Mouse (Mus musculus) bone marrow, adult 2 months (tissue): ENCODE measurements around the gene Large1.

ENCODE experiments used
- CTCF ChIP-seq: fragments of 200-500 bp; IDR thresholded peaks from 2 replicates; pipeline ENCODE4 v1.5.1; 2011; ENCODE audit warnings: low read length, control low read depth; ENCODE audit not compliant: control insufficient read depth, insufficient read depth
- POLR2A ChIP-seq: fragments of 200-500 bp; IDR thresholded peaks from 2 replicates; pipeline ENCODE4 v1.6.1; 2011; ENCODE audit warnings: low read depth, mild to moderate bottlenecking, control low read depth, low read length, borderline replicate concordance; ENCODE audit not compliant: control insufficient read depth

DNA sequence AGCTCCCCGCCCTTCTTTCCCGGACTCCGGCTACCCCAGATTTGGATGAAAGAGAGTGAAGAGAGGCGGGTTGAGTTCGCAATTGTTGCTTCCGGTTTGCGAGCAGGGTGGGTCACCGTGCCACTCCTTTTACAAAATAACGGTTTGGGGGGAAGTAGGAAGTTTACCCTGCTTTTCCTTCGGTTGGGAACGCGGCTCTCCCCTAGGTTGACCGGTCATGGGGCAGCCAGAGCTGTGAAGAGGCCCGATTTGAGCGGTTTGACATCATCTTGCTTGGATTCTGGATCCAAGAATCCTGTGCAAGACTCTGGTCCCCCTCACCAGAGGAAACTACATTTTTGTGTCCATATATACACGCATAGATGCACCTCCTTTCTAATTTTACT, 447 bp upstream of the Large1 start:
- TF ChIP-seq POLR2A (no peak), CTCF (no peak)
